Mouse (Mus musculus): ENCODE data around the gene Vmn1r13.
"Not testable (repeated sequence)": the region's sequence is repeated elsewhere in the genome, so short reads cannot be mapped to it uniquely, and the experiment has no call there.

The Vmn1r13 gene

GRCm38 (mm10) chr6:57202990-57203389 is at the start of gene Vmn1r13:
Gene Vmn1r13 (plus strand): TSS chr6:57203290.
- not testable (repeated sequence) for DNase-seq (ENCODE audit: low read depth, low spot score)

- DNase-seq (ENCODE audit: low read depth, low spot score): no peak
These were observed 46.5 kb upstream of the Vmn1r13 start, which contains the start of gene Vmn1r12 for GRCm38 (mm10) chr6:57156619-57157018. Gene Vmn1r12 (plus strand): TSS chr6:57156919.

DNA sequence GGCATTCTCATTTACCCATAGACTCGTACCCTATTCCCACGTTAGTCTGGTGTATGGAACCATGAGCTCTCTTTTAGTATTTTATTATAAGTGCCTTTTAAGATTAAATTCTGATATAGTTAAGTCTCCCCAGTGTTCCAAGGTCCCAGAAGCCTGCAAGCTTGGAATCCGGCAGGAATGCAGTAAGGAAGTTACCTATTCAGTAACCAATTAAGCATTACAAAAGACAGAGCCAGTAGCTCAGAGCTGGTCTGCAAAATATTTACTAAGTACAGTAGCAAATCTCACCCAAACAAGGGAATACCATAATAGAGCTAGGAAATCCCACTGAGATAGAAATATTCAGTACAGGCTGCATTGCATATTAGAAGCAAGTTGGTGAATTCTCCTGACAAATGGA is 13.1 kb upstream of the Vmn1r13 start:
- not testable (repeated sequence) for DNase-seq (ENCODE audit: low read depth, low spot score)

DNA sequence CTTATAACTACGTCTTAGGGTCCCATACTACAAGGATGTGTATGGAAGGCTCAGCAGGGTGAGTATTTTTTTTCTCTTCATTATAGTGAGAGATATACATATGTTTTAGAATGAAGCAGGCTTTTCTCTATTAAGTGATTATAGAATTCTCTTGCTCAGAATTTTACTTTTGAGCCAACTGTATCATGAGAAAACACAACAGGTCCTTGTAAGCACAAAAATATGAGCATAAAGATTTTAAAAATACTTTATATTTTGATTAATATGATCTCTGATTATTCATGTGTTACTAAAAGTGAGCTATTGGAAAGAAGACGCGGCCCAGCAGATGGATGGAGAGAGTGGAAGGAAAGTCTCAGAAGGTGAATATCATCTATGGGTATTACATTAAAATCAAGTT is 28.3 kb downstream of the Vmn1r13 start, which contains the start of gene Vmn1r14:
Gene Vmn1r14, plus strand, starts transcription at position 301 of the 400 bp plus-strand sequence.
- DNase-seq (ENCODE audit: low read depth, low spot score): no peak

- DNase-seq (ENCODE audit: low read depth, low spot score): no peak
These were observed 54.6 kb downstream of the Vmn1r13 start, which contains the start of gene Vmn1r15 for GRCm38 (mm10) chr6:57257652-57258051. Gene Vmn1r15 (plus strand): TSS chr6:57257952.

DNA sequence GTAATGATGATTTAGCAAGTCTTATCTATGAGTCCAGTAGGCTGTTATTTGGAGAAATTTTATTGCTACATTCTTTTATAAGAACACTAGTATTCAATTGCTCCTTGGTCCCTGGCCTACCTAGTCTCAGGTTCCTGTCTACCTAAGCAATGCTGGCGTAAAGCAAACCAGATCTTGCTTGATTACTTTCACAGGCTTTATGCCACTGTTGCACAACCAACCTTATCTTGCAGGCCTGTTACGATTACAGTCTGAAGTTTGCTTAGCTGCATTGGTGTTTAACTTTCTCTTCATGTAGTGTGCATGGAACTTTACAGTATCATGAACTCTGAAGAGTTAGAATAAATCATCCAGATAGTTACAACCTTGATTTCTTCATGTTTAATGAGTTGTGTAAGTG is 57.9 kb downstream of the Vmn1r13 start:
- DNase-seq (ENCODE audit: low read depth, low spot score): no peak
